Mouse (Mus musculus): Measurements from ENCODE around the gene Usp8. TPM values are rescaled to one million over a fixed set of nuclear protein-coding genes. Genes with fewer than 3 reads are reported as not detected.

The Usp8 gene
- polyA plus RNA-seq (2016; fragmentation: Nextera tagmentation; extraction: Ambion mirVana) = 34.3 and 38.7 TPM in 2 replicates

DNA sequence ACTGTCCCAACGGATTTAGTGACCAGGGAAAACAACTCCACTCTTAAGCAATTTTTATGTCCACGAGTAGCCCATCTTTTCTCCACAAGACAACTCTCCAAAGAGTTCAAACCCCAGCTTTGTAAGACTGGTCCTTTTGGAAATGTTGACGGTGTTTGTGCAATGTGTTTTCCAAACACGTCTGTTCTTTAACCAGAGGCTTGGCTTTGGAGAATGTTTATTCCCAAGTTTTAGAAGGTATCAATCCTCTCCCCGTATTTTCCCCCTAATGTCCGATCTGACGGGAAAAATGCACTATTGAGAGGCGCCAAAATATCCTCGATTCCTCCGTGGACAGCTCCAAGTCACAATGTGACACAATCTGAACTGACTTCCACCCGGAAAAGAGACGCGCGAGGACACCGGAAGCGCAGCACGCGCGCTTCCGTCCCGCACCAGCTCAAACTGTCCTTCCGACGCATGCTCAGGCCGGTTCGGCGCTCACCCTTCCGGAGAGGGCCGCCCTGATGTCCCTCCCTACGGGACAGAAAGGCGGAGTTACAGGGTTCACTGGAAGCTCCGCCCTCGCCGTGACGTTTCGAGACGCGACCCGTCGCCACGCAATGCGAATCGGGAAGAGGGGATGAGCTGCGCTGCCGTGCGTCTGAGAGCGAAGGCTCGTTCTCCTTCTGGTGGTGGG lies at the start of gene Usp8:
Gene Usp8 (plus strand): TSS at position 570 of the 679 bp plus-strand sequence.
- H3K9me3 ChIP-seq = no peaks in the 10 kb centered on the region
- H3K27ac ChIP-seq = peak within 1 kb of the TSS; percentile 93
- H3K27me3 ChIP-seq (ENCODE audit: insufficient read depth, poor library complexity, severe bottlenecking) = peaks cover 4% of the 10 kb centered on the region; the same call in 1 of the 2 replicates
- peak within 1 kb of the TSS; percentile 82 for H3K4me3 ChIP-seq
- peak; percentile 98 for DNase-seq (ENCODE audit: low spot score)
- H3K4me1 ChIP-seq (replicated peaks) = peaks cover 10% of the 10 kb centered on the region
- 2% methylated on average over 47 of the region's 47 CpGs for WGBS
- H3K36me3 ChIP-seq = peaks cover 4% of the 10 kb centered on the region; the same call in 1 of the 2 replicates

DNA sequence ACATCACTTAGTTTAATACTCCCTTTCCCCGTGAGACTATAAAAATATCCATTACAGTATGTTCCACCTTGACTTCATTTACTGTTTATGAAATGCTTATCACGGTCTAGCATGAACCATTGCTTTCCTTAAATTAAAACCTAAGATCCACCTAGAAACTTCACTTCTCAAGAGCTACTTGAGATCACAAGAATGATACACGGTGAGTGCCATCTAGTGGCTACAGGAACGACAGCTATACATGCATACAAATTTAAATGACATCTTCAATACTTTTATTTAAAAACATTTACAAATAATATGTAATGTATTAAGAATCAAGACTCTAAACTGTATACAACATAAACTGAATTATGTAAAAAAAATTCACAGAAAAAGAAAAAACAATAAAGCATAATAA lies 43.6 kb upstream of the Usp8 start:
- peaks cover 11% of the 10 kb centered on the region for H3K36me3 ChIP-seq
- WGBS = 71% methylated on average over 4 of the region's 4 CpGs
- no peak for DNase-seq (ENCODE audit: low spot score)

DNA sequence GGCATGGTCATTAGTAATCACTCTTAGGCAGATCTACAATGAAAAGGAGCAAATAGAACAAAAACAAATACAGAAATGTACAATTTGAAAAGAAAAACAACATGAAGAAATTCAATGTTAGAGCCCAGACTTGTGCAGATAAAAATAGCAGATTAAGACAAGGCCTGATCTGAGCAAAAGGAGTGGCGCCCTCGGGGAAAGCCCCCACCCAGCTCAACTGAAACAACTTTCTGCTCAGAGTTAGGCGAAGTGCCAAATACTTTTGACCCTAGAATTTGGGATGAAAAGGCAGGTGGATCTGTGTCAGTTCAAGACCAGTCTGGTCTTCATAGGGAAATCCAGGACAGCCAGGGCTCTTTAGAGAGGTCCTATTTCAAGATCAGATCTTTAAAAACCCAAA lies 41.1 kb upstream of the Usp8 start:
- WGBS = 93% methylated on average over 3 of the region's 3 CpGs
- peaks cover 19% of the 10 kb centered on the region for H3K36me3 ChIP-seq

More for the DNA sequence above, 43.6 kb upstream of the Usp8 start:
- Histone ChIP-seq H3K4me3 (no peak overlapping the region), H3K27ac (no peak overlapping the region), H3K27me3 (ENCODE audit: insufficient read depth, poor library complexity, severe bottlenecking) (no peaks in the 10 kb centered on the region), H3K4me1 (replicated peaks) (no peaks in the 10 kb centered on the region), H3K9me3 (no peaks in the 10 kb centered on the region)

GRCm38 (mm10) chr2:126668621-126669252 lies 38.4 kb upstream of the Usp8 start:
- 94% methylated on average over 5 of the region's 5 CpGs for WGBS
- H3K9me3 ChIP-seq = no peaks in the 10 kb centered on the region
- peaks cover 24% of the 10 kb centered on the region for H3K4me1 ChIP-seq (replicated peaks)
- H3K27me3 ChIP-seq (ENCODE audit: insufficient read depth, poor library complexity, severe bottlenecking) = no peaks in the 10 kb centered on the region
- no peak overlapping the region for H3K4me3 ChIP-seq
- H3K27ac ChIP-seq = no peak overlapping the region
- H3K36me3 ChIP-seq = peaks cover 21% of the 10 kb centered on the region
- no peak for DNase-seq (ENCODE audit: low spot score)

More for the DNA sequence above, 41.1 kb upstream of the Usp8 start:
- no peak overlapping the region for H3K4me3 ChIP-seq
- H3K9me3 ChIP-seq = no peaks in the 10 kb centered on the region
- H3K27me3 ChIP-seq (ENCODE audit: insufficient read depth, poor library complexity, severe bottlenecking) = no peaks in the 10 kb centered on the region
- H3K27ac ChIP-seq = no peak overlapping the region
- no peaks in the 10 kb centered on the region for H3K4me1 ChIP-seq (replicated peaks)
- no peak for DNase-seq (ENCODE audit: low spot score)

GRCm38 (mm10) chr2:126673317-126674242 lies 33.5 kb upstream of the Usp8 start:
- 76% methylated on average over 13 of the region's 13 CpGs for WGBS
- H3K27me3 ChIP-seq (ENCODE audit: insufficient read depth, poor library complexity, severe bottlenecking) = no peaks in the 10 kb centered on the region
- peak overlapping the region; percentile 100 for H3K27ac ChIP-seq
- H3K9me3 ChIP-seq = no peaks in the 10 kb centered on the region
- peak overlapping the region; percentile 94 for H3K4me3 ChIP-seq
- no peak for DNase-seq (ENCODE audit: low spot score)
- peaks cover 29% of the 10 kb centered on the region for H3K36me3 ChIP-seq
- peaks cover 39% of the 10 kb centered on the region for H3K4me1 ChIP-seq (replicated peaks)

DNA sequence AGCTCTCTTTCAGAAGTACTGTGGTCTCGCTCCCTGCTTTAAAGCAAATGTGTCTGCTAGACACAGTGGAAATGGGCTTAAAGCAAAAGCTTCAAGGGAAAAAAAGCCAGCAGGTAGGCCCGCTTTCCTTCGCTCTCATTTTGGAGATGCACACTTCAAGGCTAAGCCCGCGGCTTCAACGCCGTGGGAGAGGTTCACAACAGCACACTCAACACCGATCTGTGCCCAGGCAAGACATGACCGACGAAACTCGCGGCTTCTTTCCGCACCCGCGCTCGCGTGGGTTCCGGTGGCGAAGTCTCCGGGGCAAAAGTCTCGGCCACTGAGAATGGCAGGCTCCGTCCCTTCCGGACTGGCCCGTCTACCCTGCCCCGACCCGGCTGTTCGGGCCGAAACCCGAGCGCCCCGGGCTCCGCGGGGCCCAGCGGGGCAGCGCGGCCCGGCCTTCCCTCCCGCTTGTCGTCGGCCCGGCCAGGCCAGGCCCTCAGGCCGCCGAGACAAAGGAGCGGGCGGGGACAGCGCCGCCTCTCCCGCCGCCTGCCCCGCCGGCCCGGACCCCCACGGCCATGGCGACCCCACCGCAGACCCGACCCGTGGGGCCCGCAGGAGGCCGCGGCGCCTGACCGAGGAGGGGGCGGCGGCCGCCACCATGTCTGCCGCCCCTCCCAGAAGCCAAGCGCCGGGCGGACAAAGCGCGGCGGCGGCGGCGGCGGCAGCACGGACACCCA lies 32.5 kb upstream of the Usp8 start:
- Histone ChIP-seq H3K27ac (peak overlapping the region; percentile 100), H3K4me1 (replicated peaks) (peaks cover 39% of the 10 kb centered on the region), H3K36me3 (peaks cover 34% of the 10 kb centered on the region), H3K27me3 (ENCODE audit: insufficient read depth, poor library complexity, severe bottlenecking) (no peaks in the 10 kb centered on the region), H3K4me3 (peak overlapping the region; percentile 94), H3K9me3 (no peaks in the 10 kb centered on the region)
- WGBS = under 1% methylated on average over 76 of the region's 77 CpGs
- peak; percentile 74 for DNase-seq (ENCODE audit: low spot score)

DNA sequence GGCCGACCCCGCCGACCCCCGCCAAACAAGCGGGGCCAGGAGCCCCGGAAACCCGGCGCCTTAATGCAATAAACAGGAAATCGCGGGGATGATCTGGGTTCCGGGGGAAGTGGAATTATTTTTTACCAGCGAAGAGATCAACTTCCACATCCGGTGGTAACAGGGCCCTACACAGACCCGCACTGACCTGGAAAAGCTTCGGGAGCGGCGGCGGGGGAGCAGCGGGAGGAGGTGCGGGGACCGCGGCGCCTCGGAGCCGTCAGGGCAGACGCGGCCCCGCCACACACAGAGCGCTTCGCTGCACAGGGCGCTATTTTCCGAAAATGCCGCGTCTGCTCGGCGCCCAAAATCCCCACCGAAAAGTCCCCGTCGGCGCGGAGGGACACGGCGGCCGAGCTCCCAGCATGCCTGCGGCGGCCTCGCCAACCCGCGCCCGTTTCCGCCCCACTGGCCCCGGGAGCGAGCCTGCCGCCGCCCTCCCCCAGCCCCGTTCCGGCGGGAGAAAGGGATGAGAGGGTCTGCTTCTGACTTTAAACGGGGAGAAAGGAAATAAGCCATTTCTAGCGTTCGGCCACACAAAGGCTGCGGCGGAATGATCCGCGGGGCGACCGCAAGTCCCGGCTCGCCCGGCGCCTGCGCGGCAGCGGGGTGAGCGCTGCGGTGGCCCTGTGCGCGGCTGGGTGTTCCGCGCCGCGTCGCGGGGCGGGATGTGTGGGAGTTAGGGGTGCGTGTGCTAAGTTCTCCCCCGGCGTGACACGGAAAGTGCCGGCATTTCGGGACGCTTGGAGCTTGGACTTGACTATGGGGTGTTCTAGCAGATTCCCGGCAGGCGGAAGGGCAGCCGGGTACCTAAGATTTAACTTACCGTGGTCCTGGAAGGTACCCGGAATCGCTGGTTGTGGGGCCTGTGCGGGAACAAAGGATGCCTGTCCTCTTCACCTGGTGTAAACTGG lies 31.7 kb upstream of the Usp8 start:
- Histone ChIP-seq H3K4me3 (peak overlapping the region; percentile 94), H3K4me1 (replicated peaks) (peaks cover 39% of the 10 kb centered on the region), H3K27me3 (ENCODE audit: insufficient read depth, poor library complexity, severe bottlenecking) (no peaks in the 10 kb centered on the region), H3K27ac (peak overlapping the region; percentile 100), H3K9me3 (peaks cover 3% of the 10 kb centered on the region; the same call in 1 of the 2 replicates), H3K36me3 (peaks cover 38% of the 10 kb centered on the region)
- peak; percentile 89 for DNase-seq (ENCODE audit: low spot score)
- WGBS = under 1% methylated on average over 99 of the region's 99 CpGs

GRCm38 (mm10) chr2:126676122-126676515 lies 31.0 kb upstream of the Usp8 start, which contains the start of gene Gabpb1:
Gene Gabpb1 (minus strand): TSS chr2:126676337.
- WGBS = 27% methylated on average over 12 of the region's 12 CpGs
- peaks cover 45% of the 10 kb centered on the region for H3K36me3 ChIP-seq
- H3K4me1 ChIP-seq (replicated peaks) = peaks cover 39% of the 10 kb centered on the region
- peaks cover 6% of the 10 kb centered on the region; the same call in 1 of the 2 replicates for H3K9me3 ChIP-seq
- DNase-seq (ENCODE audit: low spot score) = no peak
- H3K27me3 ChIP-seq (ENCODE audit: insufficient read depth, poor library complexity, severe bottlenecking) = no peaks in the 10 kb centered on the region
- peak within 1 kb of the TSS; percentile 94 for H3K4me3 ChIP-seq
- peak within 1 kb of the TSS; percentile 100 for H3K27ac ChIP-seq

DNA sequence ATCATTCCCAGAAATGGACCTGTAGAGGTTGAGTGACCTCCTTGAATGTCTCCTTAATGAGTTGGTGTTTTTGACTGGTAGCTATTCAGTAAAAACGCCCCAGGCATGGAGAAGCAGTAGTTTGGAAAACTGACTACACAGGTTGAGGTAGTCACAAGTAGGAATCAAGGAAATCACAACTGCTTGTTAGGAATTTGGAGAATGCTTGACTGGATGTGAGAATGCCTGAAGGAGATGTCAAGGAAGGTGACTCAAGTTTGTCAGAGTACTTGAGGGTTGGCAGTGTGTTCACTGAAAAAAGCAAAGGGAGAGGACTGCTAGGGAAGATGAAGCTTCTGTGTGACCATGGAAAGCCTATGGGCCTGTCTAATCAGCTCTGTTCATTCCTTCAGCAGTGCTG lies 29.8 kb upstream of the Usp8 start:
- H3K27ac ChIP-seq = no peak overlapping the region
- H3K36me3 ChIP-seq = peaks cover 55% of the 10 kb centered on the region
- peak overlapping the region; percentile 94; the same call in 1 of the 2 replicates for H3K4me3 ChIP-seq
- peaks cover 29% of the 10 kb centered on the region for H3K4me1 ChIP-seq (replicated peaks)
- no peaks in the 10 kb centered on the region for H3K27me3 ChIP-seq (ENCODE audit: insufficient read depth, poor library complexity, severe bottlenecking)
- 94% methylated on average over 1 of the region's 1 CpGs for WGBS
- DNase-seq (ENCODE audit: low spot score) = no peak
- H3K9me3 ChIP-seq = peaks cover 6% of the 10 kb centered on the region; the same call in 1 of the 2 replicates

GRCm38 (mm10) chr2:126682333-126682732 lies 24.8 kb upstream of the Usp8 start:
- Histone ChIP-seq H3K27ac (no peak overlapping the region), H3K36me3 (peaks cover 73% of the 10 kb centered on the region), H3K4me3 (no peak overlapping the region), H3K27me3 (ENCODE audit: insufficient read depth, poor library complexity, severe bottlenecking) (no peaks in the 10 kb centered on the region), H3K4me1 (replicated peaks) (0 out of 2 replicates have a peak, but pooled peaks cover 2% of the 10 kb centered on the region), H3K9me3 (peaks cover 6% of the 10 kb centered on the region)
- whole genome bisulfite sequencing = 87% methylated on average over 2 of the region's 2 CpGs
- no peak for DNase-seq (ENCODE audit: low spot score)

- Histone ChIP-seq H3K36me3 (peaks cover 70% of the 10 kb centered on the region), H3K4me3 (no peak overlapping the region), H3K27me3 (ENCODE audit: insufficient read depth, poor library complexity, severe bottlenecking) (no peaks in the 10 kb centered on the region), H3K4me1 (replicated peaks) (no peaks in the 10 kb centered on the region), H3K27ac (no peak overlapping the region), H3K9me3 (peaks cover 6% of the 10 kb centered on the region)
- no peak for DNase-seq (ENCODE audit: low spot score)
- WGBS = 93% methylated on average over 1 of the region's 1 CpGs
Measured at GRCm38 (mm10) chr2:126682937-126683336, 24.2 kb upstream of the Usp8 start.

All from hindbrain, embryonic 10.5 days (tissue).